Mouse (Mus musculus): ENCODE measurements around the gene Dst.
"Not testable (repeated sequence)": the region's sequence is repeated elsewhere in the genome, so short reads cannot be mapped to it uniquely, and the experiment has no call there.

Gene Dst

GRCm38 (mm10) chr1:34065551-34066048 is 157.6 kb downstream of the Dst start:
- DNase-seq (ENCODE audit: low spot score) = no peak

GRCm38 (mm10) chr1:34066401-34066800 is 158.4 kb downstream of the Dst start:
- DNase-seq (ENCODE audit: low spot score) = not testable (repeated sequence)

GRCm38 (mm10) chr1:34068341-34068740 is 160.3 kb downstream of the Dst start:
- DNase-seq (ENCODE audit: low spot score) = peak; percentile 49

- no peak for DNase-seq (ENCODE audit: low spot score)
These were observed 161.7 kb downstream of the Dst start for GRCm38 (mm10) chr1:34069514-34070290.

GRCm38 (mm10) chr1:34070474-34070873 is 162.4 kb downstream of the Dst start:
- no peak for DNase-seq (ENCODE audit: low spot score)

- DNase-seq (ENCODE audit: low spot score) = no peak
These were observed 163.1 kb downstream of the Dst start for GRCm38 (mm10) chr1:34070991-34071639.

- DNase-seq (ENCODE audit: low spot score) = no peak
These were observed 164.2 kb downstream of the Dst start for GRCm38 (mm10) chr1:34072262-34072661.

- DNase-seq (ENCODE audit: low spot score) = no peak
These were observed 165.6 kb downstream of the Dst start for GRCm38 (mm10) chr1:34073436-34074169.

- DNase-seq (ENCODE audit: low spot score) = peak; percentile 33
These were observed 166.5 kb downstream of the Dst start for GRCm38 (mm10) chr1:34074245-34075187.

GRCm38 (mm10) chr1:34076701-34077421 is 168.8 kb downstream of the Dst start:
- no peak for DNase-seq (ENCODE audit: low spot score)

GRCm38 (mm10) chr1:34077422-34077790 is 169.4 kb downstream of the Dst start:
- DNase-seq (ENCODE audit: low spot score) = no peak

- no peak for DNase-seq (ENCODE audit: low spot score)
These were observed 169.9 kb downstream of the Dst start for GRCm38 (mm10) chr1:34077941-34078340.

GRCm38 (mm10) chr1:34089011-34089410 is 181.0 kb downstream of the Dst start:
- no peak for DNase-seq (ENCODE audit: low spot score)

- no peak for DNase-seq (ENCODE audit: low spot score)
These were observed 182.7 kb downstream of the Dst start for GRCm38 (mm10) chr1:34090700-34091099.

GRCm38 (mm10) chr1:34093652-34094051 is 185.6 kb downstream of the Dst start:
- no peak for DNase-seq (ENCODE audit: low spot score)

GRCm38 (mm10) chr1:34094301-34094700 is 186.3 kb downstream of the Dst start:
- no peak for DNase-seq (ENCODE audit: low spot score)

GRCm38 (mm10) chr1:34095173-34095572 is 187.1 kb downstream of the Dst start:
- DNase-seq (ENCODE audit: low spot score) = peak; percentile 54

- no peak for DNase-seq (ENCODE audit: low spot score)
These were observed 188.9 kb downstream of the Dst start for GRCm38 (mm10) chr1:34096923-34097322.

- no peak for DNase-seq (ENCODE audit: low spot score)
These were observed 189.6 kb downstream of the Dst start for GRCm38 (mm10) chr1:34097640-34098039.

- DNase-seq (ENCODE audit: low spot score) = no peak
These were observed 191.4 kb downstream of the Dst start for GRCm38 (mm10) chr1:34099439-34099838.

- DNase-seq (ENCODE audit: low spot score) = peak; percentile 58
These were observed 192.4 kb downstream of the Dst start for GRCm38 (mm10) chr1:34100385-34100784.
